Mouse (Mus musculus) stomach, embryonic 14.5 days (tissue): ENCODE data around the gene Ppp1r2. TPM values are rescaled to one million over a fixed set of nuclear protein-coding genes. Genes with fewer than 3 reads are reported as not detected.

Experiments
- ATAC-seq: fragments of 200-750 bp; cut with Nextera tagmentation; 2 replicates; pipeline ENCODE4 v1.8.0; 2017; ENCODE audit warnings: low read depth, moderate TSS enrichment; ENCODE audit not compliant: insufficient number of reproducible peaks, insufficient read depth, low FRiP score
- H3K27ac ChIP-seq: fragments of 300-500 bp; sonication (generic); 2 replicates; pipeline ENCODE4 v1.5.1; 2014; ENCODE audit warnings: mild to moderate bottlenecking, low read length, moderate library complexity, mixed read lengths
- H3K27me3 ChIP-seq: fragments of 300-500 bp; sonication (generic); 2 replicates; pipeline ENCODE4 v1.6.1; 2014; ENCODE audit warnings: low read length, control low read depth, mixed read lengths; ENCODE audit not compliant: control insufficient read depth, insufficient read depth
- H3K36me3 ChIP-seq: fragments of 300-500 bp; sonication (generic); 2 replicates; pipeline ENCODE4 v1.6.1; 2014; ENCODE audit warnings: mild to moderate bottlenecking, control low read depth, low read length, moderate library complexity, mixed read lengths; ENCODE audit not compliant: control insufficient read depth, insufficient read depth
- H3K4me1 ChIP-seq: fragments of 300-500 bp; sonication (generic); 2 replicates; pipeline ENCODE4 v1.6.1; 2014; ENCODE audit warnings: low read length, control low read depth, mixed read lengths; ENCODE audit not compliant: control insufficient read depth, insufficient read depth
- H3K4me2 ChIP-seq: fragments of 300-500 bp; sonication (generic); replicated peaks from 2 replicates; pipeline ENCODE4 v1.6.1; 2014; ENCODE audit warnings: low read depth, low read length, control low read depth
- H3K4me3 ChIP-seq: fragments of 300-500 bp; sonication (generic); 2 replicates; pipeline ENCODE4 v1.5.1; 2014; ENCODE audit warnings: low read depth, low read length, control low read depth
- H3K9ac ChIP-seq: fragments of 300-500 bp; sonication (generic); replicated peaks from 2 replicates; pipeline ENCODE4 v1.6.1; 2014; ENCODE audit warnings: low read depth, mild to moderate bottlenecking, control low read depth, low read length, moderate library complexity, mixed read lengths
- H3K9me3 ChIP-seq: fragments of 300-500 bp; sonication (generic); 2 replicates; pipeline ENCODE4 v1.6.1; 2016; ENCODE audit warnings: low read depth, low read length, control low read depth; ENCODE audit not compliant: control insufficient read depth
- WGBS: fragments of 180-500 bp; shearing (Covaris S2); extraction: QIAGEN DNeasy Blood & Tissue Kit; methylation state at CpG from one replicate; pipeline ENCODE4 v1.1.7; 2014; 5-methylcytosine and 5-hydroxymethylcytosine counted together
- polyA plus RNA-seq: library from polyadenylated mRNA; unstranded; fragments of >200 nt; fragmentation: Nextera tagmentation; extraction: Ambion mirVana; gene quantifications from 2 replicates; pipeline ENCODE4 v1.2.1, GENCODE M21; 2014

The Ppp1r2 gene
- polyA plus RNA-seq, 1 experiment from 2014 or later = 86.0 TPM

GRCm38 (mm10) chr16:31314497-31315233 lies 39.6 kb upstream of the Ppp1r2 start, which contains the start of gene Apod:
Apod (minus strand) TSS chr16:31314808.
- 72% methylated on average over 9 of the region's 9 CpGs for WGBS
- H3K27me3 ChIP-seq = no peaks in the 10 kb centered on the region
- H3K9me3 ChIP-seq = no peaks in the 10 kb centered on the region
- no peak within 1 kb of the TSS for H3K27ac ChIP-seq
- H3K9ac ChIP-seq = no peak within 1 kb of the TSS
- H3K4me1 ChIP-seq = no peaks in the 10 kb centered on the region
- H3K4me2 ChIP-seq = no peak within 1 kb of the TSS
- ATAC-seq = no peak
- no peak within 1 kb of the TSS for H3K4me3 ChIP-seq
- no peaks in the 10 kb centered on the region for H3K36me3 ChIP-seq

- no peaks in the 10 kb centered on the region for H3K9me3 ChIP-seq
- H3K4me2 ChIP-seq = no peak overlapping the region
- ATAC-seq = no peak
- 64% methylated on average over 2 of the region's 2 CpGs for WGBS
- H3K4me1 ChIP-seq = no peaks in the 10 kb centered on the region
- H3K27ac ChIP-seq = no peak overlapping the region
- no peak overlapping the region for H3K4me3 ChIP-seq
- no peaks in the 10 kb centered on the region for H3K27me3 ChIP-seq
- no peak overlapping the region for H3K9ac ChIP-seq
- no peaks in the 10 kb centered on the region for H3K36me3 ChIP-seq
Measured at GRCm38 (mm10) chr16:31313611-31314010, 38.5 kb upstream of the Ppp1r2 start.

- H3K36me3 ChIP-seq = no peaks in the 10 kb centered on the region
- no peaks in the 10 kb centered on the region for H3K9me3 ChIP-seq
- H3K9ac ChIP-seq = no peak overlapping the region
- H3K27me3 ChIP-seq = no peaks in the 10 kb centered on the region
- no peak overlapping the region for H3K27ac ChIP-seq
- no peak for ATAC-seq
- 77% methylated on average over 3 of the region's 3 CpGs for WGBS
- no peak overlapping the region for H3K4me2 ChIP-seq
- H3K4me1 ChIP-seq = no peaks in the 10 kb centered on the region
- H3K4me3 ChIP-seq = no peak overlapping the region
Measured at GRCm38 (mm10) chr16:31312296-31312695, 37.2 kb upstream of the Ppp1r2 start.

GRCm38 (mm10) chr16:31305199-31305919 lies 30.3 kb upstream of the Ppp1r2 start:
- Histone ChIP-seq H3K9ac (no peak overlapping the region), H3K4me3 (no peak overlapping the region), H3K27ac (no peak overlapping the region), H3K36me3 (no peaks in the 10 kb centered on the region), H3K4me2 (no peak overlapping the region), H3K27me3 (no peaks in the 10 kb centered on the region), H3K9me3 (no peaks in the 10 kb centered on the region), H3K4me1 (no peaks in the 10 kb centered on the region)
- 73% methylated on average over 5 of the region's 5 CpGs for WGBS
- ATAC-seq = no peak

GRCm38 (mm10) chr16:31303276-31303675 lies 28.2 kb upstream of the Ppp1r2 start:
- peaks cover 11% of the 10 kb centered on the region for H3K4me1 ChIP-seq
- H3K27ac ChIP-seq = no peak overlapping the region
- no peaks in the 10 kb centered on the region for H3K36me3 ChIP-seq
- H3K9ac ChIP-seq = no peak overlapping the region
- WGBS = 72% methylated on average over 10 of the region's 10 CpGs
- no peaks in the 10 kb centered on the region for H3K9me3 ChIP-seq
- H3K4me3 ChIP-seq = no peak overlapping the region
- no peak for ATAC-seq
- H3K27me3 ChIP-seq = no peaks in the 10 kb centered on the region
- H3K4me2 ChIP-seq = no peak overlapping the region

GRCm38 (mm10) chr16:31300883-31301532 lies 25.9 kb upstream of the Ppp1r2 start:
- Histone ChIP-seq H3K9me3 (no peaks in the 10 kb centered on the region), H3K9ac (no peak overlapping the region), H3K4me2 (no peak overlapping the region), H3K36me3 (no peaks in the 10 kb centered on the region), H3K27ac (no peak overlapping the region), H3K4me3 (no peak overlapping the region), H3K27me3 (no peaks in the 10 kb centered on the region), H3K4me1 (peaks cover 11% of the 10 kb centered on the region)
- no peak for ATAC-seq
- WGBS = 86% methylated on average over 6 of the region's 6 CpGs

GRCm38 (mm10) chr16:31300467-31300866 lies 25.4 kb upstream of the Ppp1r2 start:
- H3K36me3 ChIP-seq = no peaks in the 10 kb centered on the region
- no peak overlapping the region for H3K9ac ChIP-seq
- 50% methylated on average over 7 of the region's 7 CpGs for WGBS
- H3K9me3 ChIP-seq = no peaks in the 10 kb centered on the region
- H3K27ac ChIP-seq = no peak overlapping the region
- H3K4me3 ChIP-seq = no peak overlapping the region
- no peak for ATAC-seq
- no peaks in the 10 kb centered on the region for H3K27me3 ChIP-seq
- H3K4me2 ChIP-seq = no peak overlapping the region
- peaks cover 11% of the 10 kb centered on the region for H3K4me1 ChIP-seq

GRCm38 (mm10) chr16:31299960-31300353 lies 24.9 kb upstream of the Ppp1r2 start:
- Histone ChIP-seq H3K36me3 (no peaks in the 10 kb centered on the region), H3K27me3 (no peaks in the 10 kb centered on the region), H3K9me3 (no peaks in the 10 kb centered on the region), H3K27ac (no peak overlapping the region), H3K4me1 (peaks cover 11% of the 10 kb centered on the region), H3K4me2 (no peak overlapping the region), H3K9ac (no peak overlapping the region), H3K4me3 (no peak overlapping the region)
- 39% methylated on average over 3 of the region's 3 CpGs for WGBS
- ATAC-seq = no peak
